Mouse (Mus musculus) urinary bladder, postnatal 4 days (tissue): ENCODE results near the gene Acad10.
"Not testable (repeated sequence)": the region's sequence is repeated elsewhere in the genome, so short reads cannot be mapped to it uniquely, and the experiment has no call there.

Source experiments
- DNase-seq, 2 experiments: peaks; one replicate each; pipeline ENCODE4 v3.0.0; 2021 to 2022; ENCODE audit warnings: low spot score in 2 of 2

The Acad10 gene

GRCm38 (mm10) chr5:121657656-121658055 lies 2.7 kb downstream of the Acad10 start:
- not testable (repeated sequence) for DNase-seq

- DNase-seq = not testable (repeated sequence)
Observed at GRCm38 (mm10) chr5:121656866-121657265, 3.4 kb downstream of the Acad10 start.

- DNase-seq = no peak
Observed at GRCm38 (mm10) chr5:121654526-121654925, 5.8 kb downstream of the Acad10 start.

- no peak for DNase-seq
Observed at GRCm38 (mm10) chr5:121649134-121649533, 11.2 kb downstream of the Acad10 start.

- no peak for DNase-seq
Observed at GRCm38 (mm10) chr5:121639601-121640000, 20.7 kb downstream of the Acad10 start.

GRCm38 (mm10) chr5:121637296-121637695 lies 23.0 kb downstream of the Acad10 start:
- no peak for DNase-seq

GRCm38 (mm10) chr5:121634668-121635067 lies 25.6 kb downstream of the Acad10 start:
- DNase-seq = no peak

- DNase-seq = no peak
Observed at GRCm38 (mm10) chr5:121632804-121633203, 27.5 kb downstream of the Acad10 start.

GRCm38 (mm10) chr5:121631106-121631647 lies 29.1 kb downstream of the Acad10 start:
- not testable (repeated sequence) for DNase-seq

GRCm38 (mm10) chr5:121627871-121628270 lies 32.4 kb downstream of the Acad10 start:
- DNase-seq = peak; percentile 36 to 83

GRCm38 (mm10) chr5:121623241-121623640 lies 37.1 kb downstream of the Acad10 start:
- DNase-seq = no peak

GRCm38 (mm10) chr5:121621102-121621501 lies 39.2 kb downstream of the Acad10 start:
- DNase-seq = no peak

- peak; percentile 76 to 79 for DNase-seq
Observed at GRCm38 (mm10) chr5:121618592-121619513, 41.5 kb downstream of the Acad10 start, which contains the start of gene Acad12. Gene Acad12 (minus strand): TSS chr5:121618938.

GRCm38 (mm10) chr5:121614921-121615320 lies 45.4 kb downstream of the Acad10 start:
- DNase-seq = not testable (repeated sequence)

GRCm38 (mm10) chr5:121612036-121612435 lies 48.3 kb downstream of the Acad10 start:
- no peak for DNase-seq

- DNase-seq = not testable (repeated sequence)
Observed at GRCm38 (mm10) chr5:121609556-121610135, 50.7 kb downstream of the Acad10 start.

GRCm38 (mm10) chr5:121606151-121606550 lies 54.2 kb downstream of the Acad10 start:
- DNase-seq = peak; percentile 50 to 88

- DNase-seq = not testable (repeated sequence)
Observed at GRCm38 (mm10) chr5:121603815-121604214, 56.5 kb downstream of the Acad10 start.

GRCm38 (mm10) chr5:121601547-121602299 lies 58.6 kb downstream of the Acad10 start:
- DNase-seq = peak; percentile 84 to 93

GRCm38 (mm10) chr5:121598871-121599610 lies 61.3 kb downstream of the Acad10 start:
- no peak for DNase-seq

GRCm38 (mm10) chr5:121597991-121598537 lies 62.2 kb downstream of the Acad10 start:
- no peak for DNase-seq
